Mouse (Mus musculus): ENCODE measurements around the gene Fam83g. TPM values are rescaled to one million over a fixed set of nuclear protein-coding genes. Genes with fewer than 3 reads are reported as not detected.

Gene Fam83g
- polyA plus RNA-seq, 2 experiments = 3.9 to 4.4 TPM

GRCm38 (mm10) chr11:61645357-61645857 lies 38.5 kb upstream of the Fam83g start:
- no peak overlapping the region for H3K4me3 ChIP-seq (ENCODE audit: insufficient read depth in 1 of 2, low read depth in 2 of 2, low read length in 2 of 2)
- no peak for DNase-seq (ENCODE audit: low read depth in 3 of 3, low spot score in 3 of 3)
- H3K4me2 ChIP-seq (ENCODE audit: low read depth) = no peak overlapping the region
- no peaks in the 10 kb centered on the region; the same call in 1 of the 2 replicates for H3K27me3 ChIP-seq (ENCODE audit: control insufficient read depth, insufficient read depth, low read length)
- 0 out of 4 replicates have a peak, but pooled peaks cover 0 to 2% of the 10 kb centered on the region in 2 experiments for H3K4me1 ChIP-seq (replicated peaks; ENCODE audit: control insufficient read depth in 2 of 2, insufficient read depth in 2 of 2, low read length in 1 of 2)
- no peak overlapping the region for H3K9ac ChIP-seq (replicated peaks)
- TF ChIP-seq EP300 (IDR thresholded peaks at IDR 0.05; ENCODE audit: low read depth) (no peak), CTCF (IDR thresholded peaks at IDR 0.05; ENCODE audit: low read depth) (no peak)
- no peak overlapping the region for H3K27ac ChIP-seq
- H3K9me3 ChIP-seq (ENCODE audit: control insufficient read depth, low read length) = no peaks in the 10 kb centered on the region
- ATAC-seq (ENCODE audit: insufficient read depth) = no peak
- no peaks in the 10 kb centered on the region for H3K36me3 ChIP-seq (replicated peaks; ENCODE audit: control insufficient read depth, insufficient read depth, low read depth)
- 51% methylated on average over 5 of the region's 5 CpGs for whole genome bisulfite sequencing (ENCODE audit: insufficient replicate concordance)

- H3K36me3 ChIP-seq (replicated peaks; ENCODE audit: control insufficient read depth, insufficient read depth, low read depth) = no peaks in the 10 kb centered on the region
- H3K4me1 ChIP-seq (replicated peaks; ENCODE audit: control insufficient read depth in 2 of 2, insufficient read depth in 2 of 2, low read length in 1 of 2) = 0 out of 4 replicates have a peak, but pooled peaks cover 0 to 2% of the 10 kb centered on the region in 2 experiments
- no peak for DNase-seq (ENCODE audit: low read depth in 3 of 3, low spot score in 3 of 3)
- no peak for ATAC-seq (ENCODE audit: insufficient read depth)
- TF ChIP-seq EP300 (IDR thresholded peaks at IDR 0.05; ENCODE audit: low read depth) (no peak), CTCF (IDR thresholded peaks at IDR 0.05; ENCODE audit: low read depth) (no peak)
- no peak overlapping the region for H3K4me3 ChIP-seq (ENCODE audit: insufficient read depth in 1 of 2, low read depth in 2 of 2, low read length in 2 of 2)
- no peaks in the 10 kb centered on the region for H3K9me3 ChIP-seq (ENCODE audit: control insufficient read depth, low read length)
- WGBS (ENCODE audit: insufficient replicate concordance) = 39% methylated on average over 2 of the region's 2 CpGs
- H3K27ac ChIP-seq = no peak overlapping the region
- H3K4me2 ChIP-seq (ENCODE audit: low read depth) = no peak overlapping the region
- H3K27me3 ChIP-seq (ENCODE audit: control insufficient read depth, insufficient read depth, low read length) = no peaks in the 10 kb centered on the region; the same call in 1 of the 2 replicates
- H3K9ac ChIP-seq (replicated peaks) = no peak overlapping the region
Observed at GRCm38 (mm10) chr11:61646499-61647039, 37.3 kb upstream of the Fam83g start.

DNA sequence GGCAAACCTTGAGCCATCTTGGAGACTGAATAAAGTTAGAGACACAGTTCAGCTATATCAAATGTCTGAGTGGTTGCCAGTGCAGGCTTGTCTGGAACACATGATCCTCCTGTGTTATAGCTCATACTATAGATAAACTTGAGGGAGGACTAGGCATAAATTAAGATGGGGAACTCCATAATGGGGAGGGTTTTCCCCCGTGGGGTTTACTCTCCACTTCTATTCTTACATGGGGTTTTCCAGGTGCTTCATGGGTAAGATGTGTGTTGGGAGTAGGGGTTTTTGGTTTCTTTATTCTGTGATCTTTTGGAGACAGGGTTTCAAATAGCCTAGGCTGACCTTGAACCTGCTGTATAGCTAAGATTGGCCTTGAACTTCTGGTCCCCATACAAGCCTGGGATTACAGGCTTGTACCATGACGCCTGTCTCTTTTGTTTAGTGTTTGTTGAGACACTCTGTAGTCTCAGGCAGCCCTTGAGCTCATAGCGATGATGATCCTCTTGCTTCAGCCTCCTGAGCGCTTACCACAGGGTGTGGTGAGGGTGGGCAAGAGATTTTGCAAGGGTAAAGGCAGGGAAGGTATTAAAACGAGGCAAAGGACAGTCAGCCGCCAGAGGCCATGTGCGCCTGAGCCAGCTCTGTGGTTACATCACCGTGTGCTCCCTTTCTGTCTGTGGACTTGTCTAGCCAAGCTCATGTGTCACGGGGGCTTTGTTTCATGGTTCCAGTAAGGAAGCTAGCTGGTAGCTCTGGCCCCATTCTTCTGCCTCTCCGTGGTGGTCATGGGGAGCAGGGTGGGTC lies 36.6 kb upstream of the Fam83g start:
- Histone ChIP-seq H3K9ac (replicated peaks) (no peak overlapping the region), H3K4me3 (ENCODE audit: insufficient read depth in 1 of 2, low read depth in 2 of 2, low read length in 2 of 2) (no peak overlapping the region), H3K27me3 (ENCODE audit: control insufficient read depth, insufficient read depth, low read length) (no peaks in the 10 kb centered on the region; the same call in 1 of the 2 replicates), H3K4me1 (replicated peaks; ENCODE audit: control insufficient read depth in 2 of 2, insufficient read depth in 2 of 2, low read length in 1 of 2) (no peaks in the 10 kb centered on the region), H3K27ac (no peak overlapping the region), H3K4me2 (ENCODE audit: low read depth) (no peak overlapping the region), H3K36me3 (replicated peaks; ENCODE audit: control insufficient read depth, insufficient read depth, low read depth) (no peaks in the 10 kb centered on the region), H3K9me3 (ENCODE audit: control insufficient read depth, low read length) (no peaks in the 10 kb centered on the region)
- WGBS (ENCODE audit: insufficient replicate concordance) = 37% methylated on average over 10 of the region's 10 CpGs
- no peak for DNase-seq (ENCODE audit: low read depth in 3 of 3, low spot score in 3 of 3)
- TF ChIP-seq CTCF (IDR thresholded peaks at IDR 0.05; ENCODE audit: low read depth) = no peak
- ATAC-seq (ENCODE audit: insufficient read depth) = no peak

DNA sequence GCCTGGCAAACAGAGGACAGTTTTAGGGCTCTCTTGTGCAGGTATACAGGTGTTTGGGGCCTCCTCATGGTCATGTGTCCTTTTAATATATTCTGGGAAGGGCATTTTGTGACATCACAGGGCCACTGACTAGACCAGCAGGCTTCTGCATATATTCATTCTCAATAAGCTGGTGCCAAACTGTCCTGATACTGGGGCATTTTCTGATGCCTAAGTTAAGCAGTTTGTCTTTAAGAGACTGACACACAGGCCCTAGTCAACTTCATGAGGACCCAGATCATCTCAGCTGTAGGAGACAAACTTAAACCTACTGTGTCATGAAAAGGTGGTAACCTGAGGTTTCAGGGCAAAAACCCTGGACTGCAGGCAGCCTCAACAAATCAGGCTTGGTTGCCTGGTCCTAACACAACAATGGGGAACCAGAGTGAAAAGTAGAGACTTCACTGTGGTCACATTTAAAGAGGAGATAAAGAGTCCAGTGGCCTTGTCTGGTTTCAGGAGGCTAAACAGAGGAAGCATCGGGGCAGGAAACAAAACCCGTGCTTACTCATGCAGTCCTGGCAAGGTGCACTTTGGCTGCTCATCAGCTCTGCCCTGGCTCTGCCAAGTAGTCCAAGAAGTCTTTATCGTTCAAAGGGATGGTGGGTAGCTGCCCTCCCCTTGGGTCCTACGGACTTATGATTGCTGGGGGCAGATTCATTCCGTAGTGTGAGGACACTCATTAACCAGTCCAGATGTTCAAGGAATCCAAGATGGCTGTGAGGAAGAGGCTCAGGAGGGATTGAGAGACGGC lies 35.7 kb upstream of the Fam83g start:
- Histone ChIP-seq H3K27ac (no peak overlapping the region), H3K4me3 (ENCODE audit: insufficient read depth in 1 of 2, low read depth in 2 of 2, low read length in 2 of 2) (no peak overlapping the region), H3K4me1 (replicated peaks; ENCODE audit: control insufficient read depth in 2 of 2, insufficient read depth in 2 of 2, low read length in 1 of 2) (no peaks in the 10 kb centered on the region), H3K9me3 (ENCODE audit: control insufficient read depth, low read length) (no peaks in the 10 kb centered on the region), H3K9ac (replicated peaks) (no peak overlapping the region), H3K27me3 (ENCODE audit: control insufficient read depth, insufficient read depth, low read length) (no peaks in the 10 kb centered on the region; the same call in 1 of the 2 replicates), H3K36me3 (replicated peaks; ENCODE audit: control insufficient read depth, insufficient read depth, low read depth) (no peaks in the 10 kb centered on the region), H3K4me2 (ENCODE audit: low read depth) (no peak overlapping the region)
- DNase-seq (ENCODE audit: low read depth in 3 of 3, low spot score in 3 of 3) (no peak), ATAC-seq (ENCODE audit: insufficient read depth) (no peak)
- 36% methylated on average over 6 of the region's 6 CpGs for WGBS (ENCODE audit: insufficient replicate concordance)
- TF ChIP-seq CTCF (IDR thresholded peaks at IDR 0.05; ENCODE audit: low read depth) (no peak), EP300 (IDR thresholded peaks at IDR 0.05; ENCODE audit: low read depth) (no peak)

DNA sequence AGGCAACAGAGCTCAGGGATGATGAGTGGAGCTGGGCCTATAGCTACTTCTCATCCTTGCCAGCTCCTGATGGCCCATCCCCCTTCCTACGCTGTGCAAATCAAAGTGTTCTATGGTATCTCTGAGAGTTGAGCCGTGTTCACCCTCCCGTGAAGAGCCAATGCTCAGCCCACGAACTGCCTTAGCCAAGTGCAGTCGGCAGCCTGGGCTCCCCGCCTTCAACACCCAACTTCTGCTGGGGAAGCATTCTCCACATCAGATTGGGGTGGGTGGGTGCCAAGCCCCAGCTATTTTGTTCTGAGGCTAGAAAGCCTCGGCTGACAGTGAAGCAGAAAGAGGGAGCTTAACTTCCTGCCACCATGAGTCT lies 35.2 kb upstream of the Fam83g start:
- no peak overlapping the region for H3K27ac ChIP-seq
- ATAC-seq (ENCODE audit: insufficient read depth) (no peak), DNase-seq (ENCODE audit: low read depth in 3 of 3, low spot score in 3 of 3) (no peak)
- no peaks in the 10 kb centered on the region for H3K4me1 ChIP-seq (replicated peaks; ENCODE audit: control insufficient read depth in 2 of 2, insufficient read depth in 2 of 2, low read length in 1 of 2)
- TF ChIP-seq CTCF (IDR thresholded peaks at IDR 0.05; ENCODE audit: low read depth) (no peak), EP300 (IDR thresholded peaks at IDR 0.05; ENCODE audit: low read depth) (no peak)
- no peak overlapping the region for H3K4me3 ChIP-seq (ENCODE audit: insufficient read depth in 1 of 2, low read depth in 2 of 2, low read length in 2 of 2)
- H3K27me3 ChIP-seq (ENCODE audit: control insufficient read depth, insufficient read depth, low read length) = no peaks in the 10 kb centered on the region; the same call in 1 of the 2 replicates
- no peaks in the 10 kb centered on the region for H3K36me3 ChIP-seq (replicated peaks; ENCODE audit: control insufficient read depth, insufficient read depth, low read depth)
- H3K4me2 ChIP-seq (ENCODE audit: low read depth) = no peak overlapping the region
- 39% methylated on average over 7 of the region's 7 CpGs for WGBS (ENCODE audit: insufficient replicate concordance)
- no peaks in the 10 kb centered on the region for H3K9me3 ChIP-seq (ENCODE audit: control insufficient read depth, low read length)
- H3K9ac ChIP-seq (replicated peaks) = no peak overlapping the region
